Mouse (Mus musculus): ENCODE results near the gene C1qtnf4. TPM values are rescaled to one million over a fixed set of nuclear protein-coding genes. Genes with fewer than 3 reads are reported as not detected.

C1qtnf4 gene
- polyA plus RNA-seq (2012; rRNA removed; ENCODE audit: low replicate concordance): 5.1 and 7.1 TPM in 2 replicates

GRCm38 (mm10) chr2:90885218-90886041 lies at the start of gene C1qtnf4:
Gene C1qtnf4 (plus strand): TSS chr2:90885860.

GRCm38 (mm10) chr2:90846955-90847680 lies 38.5 kb upstream of the C1qtnf4 start, which contains the start of gene Mtch2:
Gene Mtch2 (plus strand): TSS chr2:90847155.

GRCm38 (mm10) chr2:90904076-90904855 lies 18.6 kb downstream of the C1qtnf4 start, which contains the start of the genes Kbtbd4 and Ndufs3:
Gene Kbtbd4 (plus strand): TSS chr2:90904740.
Gene Ndufs3 (minus strand): TSS chr2:90904827.

Other genes starting within 250 kb of the C1qtnf4 start
- 5.5 and 10.0 TPM in 2 replicates for gene Nup160, start 208.6 kb upstream of the C1qtnf4 start, polyA plus RNA-seq (2012; rRNA removed; ENCODE audit: low replicate concordance)
- 35.7 and 39.6 TPM in 2 replicates for gene Fnbp4, start 140.5 kb upstream of the C1qtnf4 start, polyA plus RNA-seq (2012; rRNA removed; ENCODE audit: low replicate concordance)
- gene Agbl2, start 103.1 kb upstream of the C1qtnf4 start, polyA plus RNA-seq (2012; rRNA removed; ENCODE audit: low replicate concordance): 0.20 and 0.45 TPM in 2 replicates
- gene Mtch2, start 38.7 kb upstream of the C1qtnf4 start, polyA plus RNA-seq (2012; rRNA removed; ENCODE audit: low replicate concordance): 63.1 and 247 TPM in 2 replicates
- gene Kbtbd4, start 18.9 kb downstream of the C1qtnf4 start, polyA plus RNA-seq (2012; rRNA removed; ENCODE audit: low replicate concordance): 14.0 and 22.8 TPM in 2 replicates
- 135 and 410 TPM in 2 replicates for gene Ndufs3, start 19.0 kb downstream of the C1qtnf4 start, polyA plus RNA-seq (2012; rRNA removed; ENCODE audit: low replicate concordance)
- 27.0 and 45.9 TPM in 2 replicates for gene Celf1, start 54.5 kb downstream of the C1qtnf4 start, polyA plus RNA-seq (2012; rRNA removed; ENCODE audit: low replicate concordance)
- gene Rapsn, start 149.8 kb downstream of the C1qtnf4 start, polyA plus RNA-seq (2012; rRNA removed; ENCODE audit: low replicate concordance): 3.6 and 9.9 TPM in 2 replicates
- gene Psmc3, start 168.1 kb downstream of the C1qtnf4 start, polyA plus RNA-seq (2012; rRNA removed; ENCODE audit: low replicate concordance): 47.3 and 73.2 TPM in 2 replicates
- 70.6 and 95.5 TPM in 2 replicates for gene Slc39a13, start 184.6 kb downstream of the C1qtnf4 start, polyA plus RNA-seq (2012; rRNA removed; ENCODE audit: low replicate concordance)
- gene Spi1, start 196.5 kb downstream of the C1qtnf4 start, polyA plus RNA-seq (2012; rRNA removed; ENCODE audit: low replicate concordance): 79.3 and 90.0 TPM in 2 replicates
- gene Mybpc3, start 232.3 kb downstream of the C1qtnf4 start, polyA plus RNA-seq (2012; rRNA removed; ENCODE audit: low replicate concordance): 0.19 and 0.27 TPM in 2 replicates

Measured in mammary gland, adult 2 months (tissue).